Mouse (Mus musculus): ENCODE results near the gene Hes3.

GRCm38 (mm10) chr4:152263089-152263488 lies 28.4 kb downstream of the Hes3 start:
- TF ChIP-seq POLR2A (IDR thresholded peaks at IDR 0.05; ENCODE audit: low read depth, low read length) (no peak), CTCF (IDR thresholded peaks at IDR 0.05; ENCODE audit: borderline replicate concordance, insufficient read depth, low read length) (no peak)

Measured in embryonic fibroblast, embryonic 13.5 days (primary cell).